Mouse (Mus musculus): ENCODE results near the gene Cib1. TPM values are rescaled to one million over a fixed set of nuclear protein-coding genes. Genes with fewer than 3 reads are reported as not detected.

Cib1 gene
- total and polyA plus RNA-seq, 2 experiments from 2014 or later: 33.5 to 49.9 TPM

GRCm38 (mm10) chr7:80255981-80256380 is 23.4 kb upstream of the Cib1 start:
- no peak for ATAC-seq
- no peaks in the 10 kb centered on the region for H3K4me1 ChIP-seq (ENCODE audit: insufficient read depth, low read length)
- peaks cover 28% of the 10 kb centered on the region for H3K27me3 ChIP-seq (ENCODE audit: insufficient read depth, low read length)
- DNase-seq (ENCODE audit: low spot score): no peak
- no peak overlapping the region for H3K27ac ChIP-seq
- H3K9ac ChIP-seq (replicated peaks; ENCODE audit: low read length): no peak overlapping the region
- H3K4me2 ChIP-seq (ENCODE audit: low read depth, low read length): no peak overlapping the region
- H3K9me3 ChIP-seq (ENCODE audit: low read length): no peaks in the 10 kb centered on the region
- no peaks in the 10 kb centered on the region for H3K36me3 ChIP-seq (ENCODE audit: insufficient read depth, low read length)
- TF ChIP-seq CTCF (IDR thresholded peaks at IDR 0.05; ENCODE audit: low read depth): 0 out of 2 replicates have a peak, but pooled peaks have one; percentile 13
- no peak overlapping the region for H3K4me3 ChIP-seq (ENCODE audit: low read length)
- WGBS: 66% methylated on average over 2 of the region's 2 CpGs

- WGBS: 85% methylated on average over 11 of the region's 11 CpGs
- Histone ChIP-seq H3K9ac (replicated peaks; ENCODE audit: low read length) (no peak overlapping the region), H3K27ac (no peak overlapping the region), H3K4me3 (ENCODE audit: low read length) (no peak overlapping the region), H3K9me3 (ENCODE audit: low read length) (no peaks in the 10 kb centered on the region), H3K36me3 (ENCODE audit: insufficient read depth, low read length) (no peaks in the 10 kb centered on the region), H3K27me3 (ENCODE audit: insufficient read depth, low read length) (peaks cover 13% of the 10 kb centered on the region; the same call in 1 of the 2 replicates), H3K4me1 (ENCODE audit: insufficient read depth, low read length) (no peaks in the 10 kb centered on the region), H3K4me2 (ENCODE audit: low read depth, low read length) (no peak overlapping the region)
- DNase-seq (ENCODE audit: low spot score) (no peak), ATAC-seq (no peak)
- no peak for TF ChIP-seq CTCF (IDR thresholded peaks at IDR 0.05; ENCODE audit: low read depth)
These were observed 20.3 kb upstream of the Cib1 start for GRCm38 (mm10) chr7:80252886-80253285.

- TF ChIP-seq CTCF (IDR thresholded peaks at IDR 0.05; ENCODE audit: low read depth): no peak
- ATAC-seq: no peak
These were observed 19.8 kb upstream of the Cib1 start for GRCm38 (mm10) chr7:80252437-80252836.

GRCm38 (mm10) chr7:80246859-80247258 is 14.2 kb upstream of the Cib1 start:
- Histone ChIP-seq H3K9ac (replicated peaks; ENCODE audit: low read length) (peak overlapping the region; percentile 62; the same call in 1 of the 2 replicates), H3K36me3 (ENCODE audit: insufficient read depth, low read length) (no peaks in the 10 kb centered on the region), H3K27ac (peak overlapping the region; percentile 83; the same call in 1 of the 2 replicates), H3K4me2 (ENCODE audit: low read depth, low read length) (peak overlapping the region; percentile 65), H3K9me3 (ENCODE audit: low read length) (no peaks in the 10 kb centered on the region), H3K4me1 (ENCODE audit: insufficient read depth, low read length) (no peaks in the 10 kb centered on the region), H3K4me3 (ENCODE audit: low read length) (peak overlapping the region; percentile 56), H3K27me3 (ENCODE audit: insufficient read depth, low read length) (no peaks in the 10 kb centered on the region)
- no peak for DNase-seq (ENCODE audit: low spot score)
- no peak for ATAC-seq
- no peak for TF ChIP-seq CTCF (IDR thresholded peaks at IDR 0.05; ENCODE audit: low read depth)
- WGBS: 64% methylated on average over 7 of the region's 7 CpGs

More at GRCm38 (mm10) chr7:80252437-80252836, 19.8 kb upstream of the Cib1 start:
- Histone ChIP-seq H3K9me3 (ENCODE audit: low read length) (no peaks in the 10 kb centered on the region), H3K27ac (no peak overlapping the region), H3K4me3 (ENCODE audit: low read length) (no peak overlapping the region), H3K36me3 (ENCODE audit: insufficient read depth, low read length) (no peaks in the 10 kb centered on the region), H3K4me2 (ENCODE audit: low read depth, low read length) (no peak overlapping the region), H3K9ac (replicated peaks; ENCODE audit: low read length) (no peak overlapping the region), H3K27me3 (ENCODE audit: insufficient read depth, low read length) (0 out of 2 replicates have a peak, but pooled peaks cover 10% of the 10 kb centered on the region), H3K4me1 (ENCODE audit: insufficient read depth, low read length) (no peaks in the 10 kb centered on the region)
- DNase-seq (ENCODE audit: low spot score): no peak
- 78% methylated on average over 7 of the region's 7 CpGs for WGBS

- under 1% methylated on average over 43 of the region's 48 CpGs for WGBS
- Histone ChIP-seq H3K27ac (peak within 1 kb of the TSS; percentile 83), H3K9ac (replicated peaks; ENCODE audit: low read length) (peak within 1 kb of the TSS; percentile 62), H3K9me3 (ENCODE audit: low read length) (no peaks in the 10 kb centered on the region), H3K36me3 (ENCODE audit: insufficient read depth, low read length) (no peaks in the 10 kb centered on the region), H3K4me1 (ENCODE audit: insufficient read depth, low read length) (no peaks in the 10 kb centered on the region), H3K27me3 (ENCODE audit: insufficient read depth, low read length) (no peaks in the 10 kb centered on the region), H3K4me3 (ENCODE audit: low read length) (peak within 1 kb of the TSS; percentile 56), H3K4me2 (ENCODE audit: low read depth, low read length) (peak within 1 kb of the TSS; percentile 65)
- ATAC-seq (peak; percentile 99), DNase-seq (ENCODE audit: low spot score) (peak; percentile 99)
- peak; percentile 69 for TF ChIP-seq CTCF (IDR thresholded peaks at IDR 0.05; ENCODE audit: low read depth)
These were observed 13.6 kb upstream of the Cib1 start, which contains the start of gene Ttll13 for GRCm38 (mm10) chr7:80246148-80246721. Gene Ttll13, plus strand, starts transcription at chr7:80246376.

GRCm38 (mm10) chr7:80244851-80245250 is 12.2 kb upstream of the Cib1 start:
- ATAC-seq (no peak), DNase-seq (ENCODE audit: low spot score) (no peak)
- 94% methylated on average over 4 of the region's 4 CpGs for WGBS
- H3K9ac ChIP-seq (replicated peaks; ENCODE audit: low read length): no peak overlapping the region
- no peak overlapping the region for H3K4me2 ChIP-seq (ENCODE audit: low read depth, low read length)
- TF ChIP-seq CTCF (IDR thresholded peaks at IDR 0.05; ENCODE audit: low read depth): no peak
- no peaks in the 10 kb centered on the region; the same call in 1 of the 2 replicates for H3K36me3 ChIP-seq (ENCODE audit: insufficient read depth, low read length)
- H3K4me1 ChIP-seq (ENCODE audit: insufficient read depth, low read length): no peaks in the 10 kb centered on the region
- no peaks in the 10 kb centered on the region for H3K9me3 ChIP-seq (ENCODE audit: low read length)
- H3K27me3 ChIP-seq (ENCODE audit: insufficient read depth, low read length): no peaks in the 10 kb centered on the region
- no peak overlapping the region for H3K27ac ChIP-seq
- H3K4me3 ChIP-seq (ENCODE audit: low read length): no peak overlapping the region

- no peak for ATAC-seq
- 94% methylated on average over 4 of the region's 4 CpGs for WGBS
- no peak for TF ChIP-seq CTCF (IDR thresholded peaks at IDR 0.05; ENCODE audit: low read depth)
These were observed 9.0 kb upstream of the Cib1 start for GRCm38 (mm10) chr7:80241661-80242060.

More at GRCm38 (mm10) chr7:80241661-80242060, 9.0 kb upstream of the Cib1 start:
- Histone ChIP-seq H3K4me2 (ENCODE audit: low read depth, low read length) (no peak overlapping the region), H3K27me3 (ENCODE audit: insufficient read depth, low read length) (no peaks in the 10 kb centered on the region), H3K27ac (no peak overlapping the region), H3K9ac (replicated peaks; ENCODE audit: low read length) (no peak overlapping the region), H3K4me3 (ENCODE audit: low read length) (no peak overlapping the region), H3K4me1 (ENCODE audit: insufficient read depth, low read length) (no peaks in the 10 kb centered on the region), H3K36me3 (ENCODE audit: insufficient read depth, low read length) (peaks cover 10% of the 10 kb centered on the region), H3K9me3 (ENCODE audit: low read length) (no peaks in the 10 kb centered on the region)
- no peak for DNase-seq (ENCODE audit: low spot score)

All from hindbrain, postnatal 0 days (tissue).